Mouse (Mus musculus): ENCODE data around the gene Olfr750. TPM values are rescaled to one million over a fixed set of nuclear protein-coding genes. Genes with fewer than 3 reads are reported as not detected.

Gene Olfr750
- polyA plus RNA-seq, 1 experiment = not detected

- no peak for TF ChIP-seq POLR2A (IDR thresholded peaks at IDR 0.05; ENCODE audit: borderline replicate concordance, low read depth, low read length)
- no peak for TF ChIP-seq CTCF (IDR thresholded peaks at IDR 0.05; ENCODE audit: low read depth, low read length)
- H3K4me1 ChIP-seq (ENCODE audit: control insufficient read depth, insufficient read depth, low read length) = peaks cover 11% of the 10 kb centered on the region
- H3K27ac ChIP-seq (ENCODE audit: insufficient read depth, low read depth, low read length) = peak overlapping the region; percentile 96
- peak overlapping the region; percentile 61 for H3K4me3 ChIP-seq (ENCODE audit: insufficient read depth, low read length)
These were observed 14.9 kb upstream of the Olfr750 start for GRCm38 (mm10) chr14:51088970-51089673.

DNA sequence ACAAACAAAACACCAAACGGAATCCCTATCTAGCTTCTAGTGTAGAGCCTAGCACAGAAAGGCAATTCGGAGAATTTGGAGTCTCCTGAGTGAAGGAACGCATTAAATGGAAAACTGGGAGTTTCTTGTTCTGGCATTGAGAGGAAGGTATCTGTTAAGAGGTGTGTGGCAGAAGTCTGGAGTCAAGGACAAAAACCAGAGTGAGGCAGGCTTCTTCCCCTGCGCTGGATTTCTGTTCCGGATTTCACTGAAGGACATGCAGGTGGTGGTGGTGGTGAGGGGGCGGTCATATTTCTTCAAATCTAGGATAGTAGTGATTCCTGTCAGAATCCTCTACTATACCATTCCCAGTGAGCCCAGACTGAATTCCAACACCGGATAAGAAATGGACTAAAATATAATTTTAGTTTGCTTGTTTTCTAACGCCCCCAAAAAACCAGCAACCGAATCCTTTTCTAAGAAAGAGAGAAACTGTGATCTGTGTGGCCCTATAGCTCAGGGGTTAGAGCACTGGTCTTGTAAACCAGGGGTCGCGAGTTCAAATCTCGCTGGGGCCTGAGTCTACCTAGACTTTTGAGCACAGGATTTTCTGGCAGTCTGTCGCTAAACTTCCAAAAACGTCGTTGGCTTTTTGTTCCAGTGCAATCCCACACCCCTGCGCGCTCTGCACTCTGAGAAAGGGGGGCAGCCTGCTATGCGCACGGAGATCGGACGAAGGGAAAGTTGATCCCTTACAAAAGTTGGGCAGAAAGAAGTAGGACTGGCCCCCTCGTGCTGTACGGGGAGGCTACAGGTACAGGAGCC, 14.1 kb upstream of the Olfr750 start:
- peaks cover 10% of the 10 kb centered on the region for H3K4me1 ChIP-seq (ENCODE audit: control insufficient read depth, insufficient read depth, low read length)
- TF ChIP-seq POLR2A (IDR thresholded peaks at IDR 0.05; ENCODE audit: borderline replicate concordance, low read depth, low read length) (no peak), CTCF (IDR thresholded peaks at IDR 0.05; ENCODE audit: low read depth, low read length) (0 out of 2 replicates have a peak, but pooled peaks have one; percentile 14)
- peak overlapping the region; percentile 29 for H3K27ac ChIP-seq (ENCODE audit: insufficient read depth, low read depth, low read length)
- H3K4me3 ChIP-seq (ENCODE audit: insufficient read depth, low read length) = peak overlapping the region; percentile 61

- H3K4me1 ChIP-seq (ENCODE audit: control insufficient read depth, insufficient read depth, low read length) = peaks cover 10% of the 10 kb centered on the region
- no peak overlapping the region for H3K27ac ChIP-seq (ENCODE audit: insufficient read depth, low read depth, low read length)
- TF ChIP-seq POLR2A (IDR thresholded peaks at IDR 0.05; ENCODE audit: borderline replicate concordance, low read depth, low read length) = no peak
- no peak for TF ChIP-seq CTCF (IDR thresholded peaks at IDR 0.05; ENCODE audit: low read depth, low read length)
- H3K4me3 ChIP-seq (ENCODE audit: insufficient read depth, low read length) = peak overlapping the region; percentile 61; the same call in 1 of the 2 replicates
These were observed 13.5 kb upstream of the Olfr750 start for GRCm38 (mm10) chr14:51087762-51088161.

- TF ChIP-seq CTCF (IDR thresholded peaks at IDR 0.05; ENCODE audit: low read depth, low read length) (no peak), POLR2A (IDR thresholded peaks at IDR 0.05; ENCODE audit: borderline replicate concordance, low read depth, low read length) (no peak)
- no peak overlapping the region for H3K27ac ChIP-seq (ENCODE audit: insufficient read depth, low read depth, low read length)
- H3K4me1 ChIP-seq (ENCODE audit: control insufficient read depth, insufficient read depth, low read length) = peaks cover 10% of the 10 kb centered on the region
- H3K4me3 ChIP-seq (ENCODE audit: insufficient read depth, low read length) = no peak overlapping the region
These were observed 11.7 kb upstream of the Olfr750 start for GRCm38 (mm10) chr14:51085911-51086310.

DNA sequence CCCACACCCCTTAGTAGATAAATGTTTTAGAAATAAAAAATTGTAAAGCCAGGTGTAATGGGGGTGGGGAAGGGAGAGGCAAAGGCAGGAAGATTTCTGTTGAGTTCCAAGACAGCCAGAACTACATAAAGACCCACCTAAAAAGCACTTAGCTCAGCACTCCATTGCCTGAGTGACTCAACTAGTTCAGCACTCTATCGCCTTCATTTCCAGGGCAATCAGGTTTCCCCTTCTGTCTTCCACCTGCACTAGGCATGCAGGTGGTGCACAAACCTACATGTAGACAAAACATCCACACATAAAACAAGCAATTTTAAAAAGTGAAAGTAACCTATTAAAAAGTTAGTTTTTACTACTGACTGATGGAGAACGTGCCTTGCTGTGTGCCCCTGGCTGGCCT, 10.9 kb upstream of the Olfr750 start:
- no peak overlapping the region for H3K4me3 ChIP-seq (ENCODE audit: insufficient read depth, low read length)
- no peak overlapping the region for H3K27ac ChIP-seq (ENCODE audit: insufficient read depth, low read depth, low read length)
- peaks cover 10% of the 10 kb centered on the region for H3K4me1 ChIP-seq (ENCODE audit: control insufficient read depth, insufficient read depth, low read length)
- TF ChIP-seq POLR2A (IDR thresholded peaks at IDR 0.05; ENCODE audit: borderline replicate concordance, low read depth, low read length) (no peak), CTCF (IDR thresholded peaks at IDR 0.05; ENCODE audit: low read depth, low read length) (no peak)

- H3K27ac ChIP-seq (ENCODE audit: insufficient read depth, low read depth, low read length) = no peak overlapping the region
These were observed 9.6 kb upstream of the Olfr750 start for GRCm38 (mm10) chr14:51083805-51084204.

GRCm38 (mm10) chr14:51082599-51083581, 8.7 kb upstream of the Olfr750 start:
- peaks cover 10% of the 10 kb centered on the region for H3K4me1 ChIP-seq (ENCODE audit: control insufficient read depth, insufficient read depth, low read length)
- H3K4me3 ChIP-seq (ENCODE audit: insufficient read depth, low read length) = peak overlapping the region; percentile 63
- TF ChIP-seq CTCF (IDR thresholded peaks at IDR 0.05; ENCODE audit: low read depth, low read length) (no peak), POLR2A (IDR thresholded peaks at IDR 0.05; ENCODE audit: borderline replicate concordance, low read depth, low read length) (no peak)
- peak overlapping the region; percentile 4 for H3K27ac ChIP-seq (ENCODE audit: insufficient read depth, low read depth, low read length)

More at GRCm38 (mm10) chr14:51083805-51084204, 9.6 kb upstream of the Olfr750 start:
- TF ChIP-seq CTCF (IDR thresholded peaks at IDR 0.05; ENCODE audit: low read depth, low read length) = no peak
- no peak for TF ChIP-seq POLR2A (IDR thresholded peaks at IDR 0.05; ENCODE audit: borderline replicate concordance, low read depth, low read length)
- peak overlapping the region; percentile 63 for H3K4me3 ChIP-seq (ENCODE audit: insufficient read depth, low read length)
- peaks cover 10% of the 10 kb centered on the region for H3K4me1 ChIP-seq (ENCODE audit: control insufficient read depth, insufficient read depth, low read length)

GRCm38 (mm10) chr14:51081035-51081434, 6.8 kb upstream of the Olfr750 start:
- TF ChIP-seq POLR2A (IDR thresholded peaks at IDR 0.05; ENCODE audit: borderline replicate concordance, low read depth, low read length) (no peak), CTCF (IDR thresholded peaks at IDR 0.05; ENCODE audit: low read depth, low read length) (no peak)

DNA sequence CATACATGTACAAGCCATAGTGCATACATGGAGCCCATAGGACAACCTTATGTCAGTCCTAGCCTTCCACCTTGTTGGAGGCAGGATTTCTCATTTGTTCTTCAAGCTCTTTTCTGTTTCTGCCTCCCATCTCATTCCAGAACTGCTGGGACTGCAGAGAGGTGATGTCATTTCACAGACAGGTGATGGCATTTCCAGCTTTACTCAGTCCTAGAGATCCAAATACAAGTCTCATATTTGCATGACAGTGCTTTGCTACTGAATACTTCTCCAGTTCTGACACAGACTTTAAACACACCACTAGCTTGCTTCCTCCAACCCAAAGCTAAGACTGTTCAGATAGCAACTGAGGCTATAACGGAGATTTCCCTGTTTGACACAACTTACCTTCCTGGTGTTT, 4.9 kb upstream of the Olfr750 start:
- Histone ChIP-seq H3K4me3 (ENCODE audit: insufficient read depth, low read length) (no peak overlapping the region), H3K27ac (ENCODE audit: insufficient read depth, low read depth, low read length) (no peak overlapping the region), H3K4me1 (ENCODE audit: control insufficient read depth, insufficient read depth, low read length) (peaks cover 7% of the 10 kb centered on the region)
- TF ChIP-seq CTCF (IDR thresholded peaks at IDR 0.05; ENCODE audit: low read depth, low read length) (no peak), POLR2A (IDR thresholded peaks at IDR 0.05; ENCODE audit: borderline replicate concordance, low read depth, low read length) (no peak)

More at GRCm38 (mm10) chr14:51081035-51081434, 6.8 kb upstream of the Olfr750 start:
- Histone ChIP-seq H3K4me1 (ENCODE audit: control insufficient read depth, insufficient read depth, low read length) (peaks cover 10% of the 10 kb centered on the region), H3K27ac (ENCODE audit: insufficient read depth, low read depth, low read length) (no peak overlapping the region), H3K4me3 (ENCODE audit: insufficient read depth, low read length) (no peak overlapping the region)
